Mouse (Mus musculus) embryonic facial prominence, embryonic 11.5 days (tissue): Measurements from ENCODE around the gene Ppig. TPM values are rescaled to one million over a fixed set of nuclear protein-coding genes. Genes with fewer than 3 reads are reported as not detected.
A peak's percentile ranks its signal among the peaks of the same experiment; 100 is the strongest.

Experiments used
- ATAC-seq: fragments of 200-750 bp; cut with Nextera tagmentation; replicated peaks from 2 replicates; pipeline ENCODE4 v1.8.0; 2017; ENCODE audit warnings: low read depth; ENCODE audit not compliant: insufficient number of reproducible peaks, low FRiP score, low TSS enrichment
- DNase-seq: peaks from one replicate; pipeline ENCODE4 v3.0.0-alpha.2; 2015; ENCODE audit warnings: low spot score
- H3K27ac ChIP-seq: fragments of 300-500 bp; sonication (generic); replicated peaks from 2 replicates; pipeline ENCODE4 v1.5.1; 2014; ENCODE audit warnings: mild to moderate bottlenecking, low read depth, low read length, control low read depth
- H3K27me3 ChIP-seq: fragments of 300-500 bp; sonication (generic); 2 replicates; pipeline ENCODE4 v1.6.1; 2014; ENCODE audit warnings: mild to moderate bottlenecking, low read length, moderate library complexity, mixed read lengths; ENCODE audit not compliant: control insufficient read depth, insufficient read depth
- H3K36me3 ChIP-seq: fragments of 300-500 bp; sonication (generic); replicated peaks from 2 replicates; pipeline ENCODE4 v1.6.1; 2014; ENCODE audit warnings: low read depth, mild to moderate bottlenecking, low read length, moderate library complexity, mixed read lengths; ENCODE audit not compliant: control insufficient read depth, insufficient read depth
- H3K4me1 ChIP-seq: fragments of 300-500 bp; sonication (generic); 2 replicates; pipeline ENCODE4 v1.6.1; 2014; ENCODE audit warnings: low read length, mixed read lengths; ENCODE audit not compliant: control insufficient read depth, insufficient read depth
- H3K4me2 ChIP-seq: fragments of 300-500 bp; sonication (generic); 2 replicates; pipeline ENCODE4 v1.6.1; 2014; ENCODE audit warnings: low read depth, mild to moderate bottlenecking, control low read depth, low read length, moderate library complexity
- H3K4me3 ChIP-seq: fragments of 300-500 bp; sonication (generic); 2 replicates; pipeline ENCODE4 v1.5.1; 2014; ENCODE audit warnings: low read depth, low read length, control low read depth
- H3K9ac ChIP-seq: fragments of 300-500 bp; sonication (generic); replicated peaks from 2 replicates; pipeline ENCODE4 v1.6.1; 2014; ENCODE audit warnings: mild to moderate bottlenecking, control low read depth, low read length
- H3K9me3 ChIP-seq: fragments of 300-500 bp; sonication (generic); replicated peaks from 2 replicates; pipeline ENCODE4 v1.6.1; 2016; ENCODE audit warnings: mild to moderate bottlenecking, low read length, inconsistent platforms, mixed read lengths; ENCODE audit not compliant: control insufficient read depth
- WGBS: fragments of 180-500 bp; shearing (Covaris S2); extraction: QIAGEN DNeasy Blood & Tissue Kit; methylation state at CpG from one replicate; pipeline ENCODE4 v1.1.7; 2014; 5-methylcytosine and 5-hydroxymethylcytosine counted together
- polyA plus RNA-seq: library from polyadenylated mRNA; unstranded; fragments of >200 nt; fragmentation: Nextera tagmentation; extraction: Ambion mirVana; gene quantifications from 2 replicates; pipeline ENCODE4 v1.2.1, GENCODE M21; 2014

Gene Ppig
- polyA plus RNA-seq, 1 experiment from 2014 or later, result 178 TPM

GRCm38 (mm10) chr2:69684488-69684887 lies 37.9 kb upstream of the Ppig start:
- no peak overlapping the region for H3K4me3 ChIP-seq
- ATAC-seq, result no peak
- no peak for DNase-seq
- no peaks in the 10 kb centered on the region for H3K36me3 ChIP-seq
- WGBS, result 94% methylated on average over 3 of the region's 3 CpGs
- no peaks in the 10 kb centered on the region for H3K4me1 ChIP-seq
- no peak overlapping the region for H3K27ac ChIP-seq
- H3K9me3 ChIP-seq, result no peaks in the 10 kb centered on the region
- no peak overlapping the region for H3K4me2 ChIP-seq
- H3K27me3 ChIP-seq, result no peaks in the 10 kb centered on the region
- H3K9ac ChIP-seq, result no peak overlapping the region

DNA sequence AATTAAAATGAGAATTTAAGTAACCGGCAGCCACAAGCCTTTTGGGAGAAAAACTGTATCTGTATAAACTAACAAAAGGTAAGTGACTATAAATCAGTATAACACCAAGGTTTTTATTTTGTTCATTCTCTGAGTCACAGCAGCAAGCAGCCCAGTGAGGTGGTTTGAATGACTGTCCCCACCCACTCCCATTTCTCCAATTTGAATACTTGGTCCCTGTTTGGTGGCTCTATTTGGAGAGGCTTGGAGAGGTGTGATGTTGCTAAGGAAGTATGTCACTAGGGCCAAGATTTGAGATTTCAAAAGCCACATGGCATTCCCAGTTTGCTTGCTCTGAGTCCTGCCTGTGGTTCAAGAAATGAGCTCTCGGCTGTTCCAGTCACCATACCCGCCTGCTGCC lies 32.1 kb upstream of the Ppig start:
- Histone ChIP-seq H3K4me1 (no peaks in the 10 kb centered on the region), H3K9me3 (no peaks in the 10 kb centered on the region), H3K27me3 (no peaks in the 10 kb centered on the region), H3K27ac (no peak overlapping the region), H3K4me2 (no peak overlapping the region), H3K9ac (no peak overlapping the region), H3K4me3 (no peak overlapping the region), H3K36me3 (peaks cover 5% of the 10 kb centered on the region; the same call in 1 of the 2 replicates)
- DNase-seq (no peak), ATAC-seq (no peak)
- WGBS, result 89% methylated on average over 3 of the region's 3 CpGs

DNA sequence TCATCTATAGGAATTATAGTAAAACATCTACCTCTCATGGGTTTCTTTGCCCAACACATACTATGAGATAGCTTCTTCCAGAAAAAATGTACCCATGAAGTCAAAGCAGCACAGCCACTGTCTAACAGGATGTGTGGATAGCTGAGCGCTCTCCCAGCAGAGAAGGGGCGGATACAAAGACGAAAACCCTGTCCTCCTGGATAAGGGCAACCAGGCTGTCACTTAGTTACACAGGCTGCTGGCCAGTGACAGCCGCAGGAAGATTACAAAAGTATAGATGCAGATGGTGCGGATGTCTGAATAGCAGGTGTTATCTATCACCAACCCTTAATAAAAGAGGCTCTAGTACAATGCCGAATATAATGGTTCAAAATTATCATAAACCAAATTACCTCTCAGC lies 31.5 kb upstream of the Ppig start:
- Histone ChIP-seq H3K27ac (no peak overlapping the region), H3K27me3 (no peaks in the 10 kb centered on the region), H3K4me3 (no peak overlapping the region), H3K9ac (no peak overlapping the region), H3K36me3 (peaks cover 5% of the 10 kb centered on the region; the same call in 1 of the 2 replicates), H3K4me1 (no peaks in the 10 kb centered on the region), H3K4me2 (no peak overlapping the region), H3K9me3 (no peaks in the 10 kb centered on the region)
- no peak for DNase-seq
- 93% methylated on average over 6 of the region's 6 CpGs for WGBS
- no peak for ATAC-seq

GRCm38 (mm10) chr2:69693501-69693900 lies 28.8 kb upstream of the Ppig start:
- peaks cover 5% of the 10 kb centered on the region; the same call in 1 of the 2 replicates for H3K36me3 ChIP-seq
- 93% methylated on average over 11 of the region's 11 CpGs for WGBS
- H3K27ac ChIP-seq, result no peak overlapping the region
- H3K4me2 ChIP-seq, result no peak overlapping the region
- no peak overlapping the region for H3K4me3 ChIP-seq
- H3K9ac ChIP-seq, result no peak overlapping the region
- DNase-seq, result no peak
- no peaks in the 10 kb centered on the region for H3K27me3 ChIP-seq
- no peaks in the 10 kb centered on the region for H3K9me3 ChIP-seq
- H3K4me1 ChIP-seq, result no peaks in the 10 kb centered on the region
- ATAC-seq, result no peak

- Histone ChIP-seq H3K27ac (no peak overlapping the region), H3K4me1 (no peaks in the 10 kb centered on the region), H3K27me3 (no peaks in the 10 kb centered on the region), H3K9me3 (no peaks in the 10 kb centered on the region), H3K9ac (no peak overlapping the region), H3K4me2 (no peak overlapping the region), H3K4me3 (no peak overlapping the region), H3K36me3 (no peaks in the 10 kb centered on the region; the same call in none of the 2 replicates)
- ATAC-seq (no peak), DNase-seq (no peak)
- whole genome bisulfite sequencing, result 95% methylated on average over 8 of the region's 8 CpGs
Observed at GRCm38 (mm10) chr2:69700446-69700845, 21.9 kb upstream of the Ppig start.

- Histone ChIP-seq H3K36me3 (no peaks in the 10 kb centered on the region), H3K9ac (no peak overlapping the region), H3K9me3 (no peaks in the 10 kb centered on the region), H3K4me3 (no peak overlapping the region), H3K27ac (no peak overlapping the region), H3K4me2 (no peak overlapping the region), H3K27me3 (no peaks in the 10 kb centered on the region), H3K4me1 (no peaks in the 10 kb centered on the region)
- ATAC-seq, result no peak
- 92% methylated on average over 14 of the region's 14 CpGs for WGBS
- no peak for DNase-seq
Observed at GRCm38 (mm10) chr2:69712171-69712570, 10.2 kb upstream of the Ppig start.

DNA sequence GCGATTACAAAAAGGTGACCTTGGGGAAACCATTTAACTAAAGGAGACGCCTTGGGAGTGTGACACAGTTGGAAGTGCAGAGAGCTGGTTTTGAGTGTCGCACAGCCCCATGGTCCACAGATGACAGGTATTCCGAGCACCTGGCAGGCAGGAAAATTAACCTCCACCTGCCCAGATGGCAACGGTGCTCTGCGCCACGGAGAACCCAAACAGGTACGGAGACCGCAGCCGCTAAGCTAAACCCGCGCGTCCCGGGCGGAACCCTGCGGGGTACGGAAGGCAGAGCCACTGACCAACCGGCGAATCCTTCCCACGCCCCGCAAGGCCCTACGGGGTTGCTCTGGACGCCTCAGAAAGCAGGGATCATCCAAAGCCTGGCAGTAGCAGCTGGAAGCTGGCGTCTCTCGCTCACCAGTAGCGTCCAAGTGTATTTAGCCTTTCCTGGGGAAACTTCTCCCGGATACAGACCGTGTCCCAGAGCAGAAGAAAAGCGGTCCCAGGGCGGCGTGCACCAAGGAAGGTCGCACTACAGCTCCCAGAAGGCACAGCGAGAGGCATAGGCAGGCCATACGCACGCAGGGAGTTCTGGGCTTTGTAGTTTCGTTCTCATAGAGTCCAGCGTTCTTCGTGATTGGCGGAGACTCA lies 9.2 kb upstream of the Ppig start, which contains the start of gene Fastkd1:
TSS of gene Fastkd1 (minus strand) at position 536 of the 645 bp plus-strand sequence.
- WGBS, result under 1% methylated on average over 39 of the region's 39 CpGs
- peak within 1 kb of the TSS; percentile 64 for H3K4me2 ChIP-seq
- no peaks in the 10 kb centered on the region for H3K9me3 ChIP-seq
- ATAC-seq, result peak; percentile 95
- H3K36me3 ChIP-seq, result no peaks in the 10 kb centered on the region
- H3K27ac ChIP-seq, result no peak within 1 kb of the TSS
- DNase-seq, result peak; percentile 94
- H3K27me3 ChIP-seq, result no peaks in the 10 kb centered on the region
- H3K4me1 ChIP-seq, result no peaks in the 10 kb centered on the region
- H3K9ac ChIP-seq, result peak within 1 kb of the TSS; percentile 78
- peak within 1 kb of the TSS; percentile 76 for H3K4me3 ChIP-seq

DNA sequence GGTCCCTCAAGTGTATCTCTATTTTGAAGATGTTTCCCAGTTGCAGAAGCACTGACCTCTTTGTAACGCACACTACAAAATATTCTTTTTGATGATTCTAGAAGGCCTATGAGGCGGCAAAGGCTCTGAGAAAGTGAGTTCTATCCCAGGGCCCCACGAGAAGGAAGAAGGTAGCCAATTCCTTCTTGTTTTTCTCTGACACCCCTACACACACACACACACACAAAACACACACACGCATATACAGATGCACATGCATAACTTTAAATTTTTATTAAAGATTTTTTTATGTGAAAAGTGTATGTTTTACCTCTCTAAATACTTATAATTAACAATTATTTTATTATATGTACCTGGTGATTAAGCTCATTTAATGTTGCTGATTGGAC lies 8.7 kb upstream of the Ppig start:
- H3K9ac ChIP-seq, result no peak overlapping the region
- no peaks in the 10 kb centered on the region for H3K36me3 ChIP-seq
- 35% methylated on average over 4 of the region's 4 CpGs for WGBS
- H3K27ac ChIP-seq, result no peak overlapping the region
- H3K4me3 ChIP-seq, result no peak overlapping the region
- no peak overlapping the region; the same call in 1 of the 2 replicates for H3K4me2 ChIP-seq
- ATAC-seq (no peak), DNase-seq (no peak)
- H3K9me3 ChIP-seq, result no peaks in the 10 kb centered on the region
- no peaks in the 10 kb centered on the region for H3K27me3 ChIP-seq
- no peaks in the 10 kb centered on the region for H3K4me1 ChIP-seq
